Comparison of ENCODE assay signal across 9 mouse cellular contexts in genomic region chr6:100883233-100883632, GRCm38 (mm10). TPM values are rescaled to one million over a fixed set of nuclear protein-coding genes. Genes with fewer than 3 reads are reported as not detected.
DNase-seq lines count a peak whose midpoint lies in the region; ATAC-seq and TF ChIP-seq lines count a peak whose summit lies in the region.
"Had no signal": no experiment of that assay in that cellular context is flagged by ENCODE, and none has a peak within 500 bp of the region (broad histone marks: within the 10 kb centered on the region; RNA-seq: fewer than 3 reads in every experiment).

No protein-coding gene starts in this region.

- ATAC-seq in forebrain, embryonic 14.5 days: no peak
- ATAC-seq in forebrain, embryonic 13.5 days: no peak
- no peak for ATAC-seq in liver, embryonic 14.5 days (ENCODE audit: insufficient read depth)

- H3K4me3 ChIP-seq in forebrain, embryonic 14.5 days (ENCODE audit: low read depth, low read length): no peak overlapping the region
- no peak overlapping the region for H3K4me3 ChIP-seq in forebrain, embryonic 13.5 days
- no peak overlapping the region for H3K4me3 ChIP-seq in liver, embryonic 14.5 days (ENCODE audit: insufficient read depth in 1 of 2, low read depth in 2 of 2, low read length in 2 of 2)
- H3K4me3 ChIP-seq: myocyte had no signal

- H3K36me3 ChIP-seq in forebrain, embryonic 14.5 days (ENCODE audit: control insufficient read depth, insufficient read depth, low read length): no peaks in the 10 kb centered on the region
- no peaks in the 10 kb centered on the region for H3K36me3 ChIP-seq in forebrain, embryonic 13.5 days (ENCODE audit: poor library complexity, severe bottlenecking)
- H3K36me3 ChIP-seq in liver, embryonic 14.5 days (replicated peaks; ENCODE audit: control insufficient read depth, insufficient read depth, low read depth): no peaks in the 10 kb centered on the region

- no peak overlapping the region for H3K27ac ChIP-seq in forebrain, embryonic 14.5 days (ENCODE audit: low read depth, low read length)
- no peak overlapping the region for H3K27ac ChIP-seq in forebrain, embryonic 13.5 days
- no peak overlapping the region for H3K27ac ChIP-seq in liver, embryonic 14.5 days

- no peak overlapping the region for H3K9ac ChIP-seq in forebrain, embryonic 14.5 days (ENCODE audit: low read length)
- no peak overlapping the region for H3K9ac ChIP-seq in forebrain, embryonic 13.5 days
- no peak overlapping the region for H3K9ac ChIP-seq in liver, embryonic 14.5 days (replicated peaks)

- no peaks in the 10 kb centered on the region for H3K27me3 ChIP-seq in forebrain, embryonic 14.5 days (replicated peaks; ENCODE audit: control insufficient read depth, insufficient read depth, low read length)
- peaks cover 9% of the 10 kb centered on the region for H3K27me3 ChIP-seq in forebrain, embryonic 13.5 days
- H3K27me3 ChIP-seq in liver, embryonic 14.5 days (ENCODE audit: control insufficient read depth, insufficient read depth, low read length): no peaks in the 10 kb centered on the region

- WGBS in forebrain, embryonic 14.5 days: 53% methylated on average over 13 of the region's 13 CpGs
- 51% methylated on average over 13 of the region's 13 CpGs for WGBS in forebrain, embryonic 13.5 days
- WGBS in liver, embryonic 14.5 days (ENCODE audit: insufficient replicate concordance): 27% methylated on average over 13 of the region's 13 CpGs

- no peak overlapping the region for H3K4me2 ChIP-seq in forebrain, embryonic 14.5 days (ENCODE audit: low read length)
- no peak overlapping the region for H3K4me2 ChIP-seq in forebrain, embryonic 13.5 days
- H3K4me2 ChIP-seq in liver, embryonic 14.5 days (ENCODE audit: low read depth): no peak overlapping the region

- TF ChIP-seq EP300 in liver, embryonic 14.5 days (IDR thresholded peaks at IDR 0.05; ENCODE audit: low read depth): no peak

- TF ChIP-seq CTCF in liver, embryonic 14.5 days (IDR thresholded peaks at IDR 0.05; ENCODE audit: low read depth): peak; percentile 70

- H3K9me3 ChIP-seq in forebrain, embryonic 14.5 days (replicated peaks; ENCODE audit: control insufficient read depth, low read length): no peaks in the 10 kb centered on the region
- no peaks in the 10 kb centered on the region for H3K9me3 ChIP-seq in forebrain, embryonic 13.5 days (replicated peaks)
- H3K9me3 ChIP-seq in liver, embryonic 14.5 days (ENCODE audit: control insufficient read depth, low read length): no peaks in the 10 kb centered on the region

- H3K4me1 ChIP-seq in forebrain, embryonic 14.5 days (ENCODE audit: control insufficient read depth, insufficient read depth, low read length): no peaks in the 10 kb centered on the region
- peaks cover 5% of the 10 kb centered on the region for H3K4me1 ChIP-seq in forebrain, embryonic 13.5 days
- peaks cover 0 to 2% of the 10 kb centered on the region in 2 experiments; a peak in 1 of 4 replicates for H3K4me1 ChIP-seq in liver, embryonic 14.5 days (replicated peaks; ENCODE audit: control insufficient read depth in 2 of 2, insufficient read depth in 2 of 2, low read length in 1 of 2)

- peak; percentile 53 for DNase-seq in forebrain, embryonic 14.5 days (ENCODE audit: low spot score)
- DNase-seq in spleen, postnatal 10 days (ENCODE audit: low spot score in 2 of 2): peak; percentile 14 to 51
- no peak for DNase-seq in spleen, adult 12 weeks (ENCODE audit: low spot score)
- DNase-seq in embryo, embryonic 11 days: peak; percentile 39
- peak in 2 of 3 experiments; percentile 15 to 16 for DNase-seq in liver, embryonic 14.5 days (ENCODE audit: low read depth in 3 of 3, low spot score in 3 of 3)
- peak; percentile 44 for DNase-seq in thymus, postnatal 25 days
- DNase-seq in gastrocnemius, postnatal 25 days: no peak

RNA-seq across cellular contexts. Expression of gene Ppp4r2, which starts 49.8 kb away (rescaled TPM):
- polyA plus RNA-seq in forebrain, embryonic 14.5 days (2014; fragmentation: Nextera tagmentation; extraction: Ambion mirVana): 25.7 and 30.5 TPM in 2 replicates
- 26.9 and 27.4 TPM in 2 replicates for polyA plus RNA-seq in forebrain, embryonic 13.5 days (2015; fragmentation: Nextera tagmentation; extraction: Ambion mirVana)
- 7.6 and 13.6 TPM in 2 replicates for polyA plus RNA-seq in liver, embryonic 14.5 days (2012; rRNA removed)
- 10.6 and 12.3 TPM in 2 replicates for polyA plus RNA-seq in liver, embryonic 14.5 days (2014; fragmentation: Nextera tagmentation; extraction: Ambion mirVana)
- total RNA-seq in gastrocnemius, postnatal 25 days (2021): 10 to 100 TPM; 38.7 to 47.7 TPM

Comparison
In these comparisons a context has a peak if more than half of its experiments do, and no peak if none do; other contexts are left out.
1. DNase-seq: peak in forebrain, embryonic 14.5 days (single experiment), spleen, postnatal 10 days (2 of 2), embryo, embryonic 11 days (single experiment), liver, embryonic 14.5 days (2 of 3) and thymus, postnatal 25 days (single experiment); none in spleen, adult 12 weeks (single experiment) and gastrocnemius, postnatal 25 days (single experiment).